Mouse (Mus musculus) bone marrow, adult 2 months (tissue): ENCODE measurements around the gene Gm11492.

Experiments
- CTCF ChIP-seq: fragments of 200-500 bp; IDR thresholded peaks from 2 replicates; pipeline ENCODE4 v1.5.1; 2011; ENCODE audit warnings: low read length, control low read depth; ENCODE audit not compliant: control insufficient read depth, insufficient read depth
- POLR2A ChIP-seq: fragments of 200-500 bp; IDR thresholded peaks from 2 replicates; pipeline ENCODE4 v1.6.1; 2011; ENCODE audit warnings: low read depth, mild to moderate bottlenecking, control low read depth, low read length, borderline replicate concordance; ENCODE audit not compliant: control insufficient read depth

- no peak for TF ChIP-seq CTCF
- TF ChIP-seq POLR2A: no peak
These were observed 49.1 kb downstream of the Gm11492 start for GRCm38 (mm10) chr11:87615551-87615950.
